In genomic region chr16:11439417-11439816, GRCm38 (mm10) we compare ENCODE assay signal across 30 mouse cellular contexts.
A peak's percentile ranks its signal among the peaks of the same experiment; 100 is the strongest.
DNase-seq lines count a peak whose midpoint lies in the region; ATAC-seq and TF ChIP-seq lines count a peak whose summit lies in the region.
"Had no signal": no experiment of that assay in that cellular context is flagged by ENCODE, and none has a peak within 500 bp of the region (broad histone marks: within the 10 kb centered on the region; RNA-seq: fewer than 3 reads in every experiment).

No protein-coding gene starts in this region.

- H3K27ac ChIP-seq in stomach, embryonic 16.5 days (ENCODE audit: low read length) = peak overlapping the region; percentile 30; the same call in 1 of the 2 replicates
- H3K27ac ChIP-seq in stomach, postnatal 0 days (replicated peaks) = no peak overlapping the region
- H3K27ac ChIP-seq in embryonic facial prominence, embryonic 10.5 days (replicated peaks) = no peak overlapping the region
- H3K27ac ChIP-seq: embryonic facial prominence, embryonic 13.5 days; forebrain, embryonic 13.5 days; heart, embryonic 13.5 days; hindbrain, embryonic 14.5 days; limb, embryonic 10.5 days; liver, embryonic 15.5 days; midbrain, embryonic 13.5 days had no signal

- no peak overlapping the region for H3K4me3 ChIP-seq in stomach, embryonic 16.5 days (replicated peaks; ENCODE audit: low read length)
- H3K4me3 ChIP-seq in stomach, postnatal 0 days (ENCODE audit: low read depth, low read length) = no peak overlapping the region
- no peak overlapping the region for H3K4me3 ChIP-seq in embryonic facial prominence, embryonic 10.5 days
- H3K4me3 ChIP-seq: embryonic facial prominence, embryonic 13.5 days; erythroblast, embryonic 14.5 days; forebrain, embryonic 13.5 days; heart, embryonic 13.5 days; limb, embryonic 10.5 days; liver, embryonic 15.5 days; megakaryocyte, embryonic 14.5 days; midbrain, embryonic 13.5 days had no signal

- WGBS in stomach, embryonic 16.5 days = 63% methylated on average over 6 of the region's 6 CpGs
- 60% methylated on average over 6 of the region's 6 CpGs for WGBS in stomach, postnatal 0 days
- WGBS in embryonic facial prominence, embryonic 10.5 days = 84% methylated on average over 6 of the region's 6 CpGs

- no peak overlapping the region for H3K4me2 ChIP-seq in stomach, embryonic 16.5 days (ENCODE audit: low read depth, low read length)
- H3K4me2 ChIP-seq in stomach, postnatal 0 days (replicated peaks; ENCODE audit: low read depth) = no peak overlapping the region
- H3K4me2 ChIP-seq: embryonic facial prominence, embryonic 13.5 days; forebrain, embryonic 13.5 days; heart, embryonic 13.5 days; hindbrain, embryonic 14.5 days; liver, embryonic 15.5 days; midbrain, embryonic 13.5 days had no signal

- DNase-seq in frontal cortex, adult 2 months (ENCODE audit: extremely low spot score in 1 of 2, low spot score in 1 of 2) = no peak
- DNase-seq in stomach, postnatal 0 days (ENCODE audit: low spot score) = no peak
- peak; percentile 78 for DNase-seq in lung, postnatal 25 days (ENCODE audit: low spot score)
- DNase-seq in embryonic facial prominence, embryonic 10.5 days (ENCODE audit: low spot score) = no peak
- no peak for DNase-seq in thymus, postnatal 4 days
- DNase-seq in gastrocnemius, adult 8-10 months (ENCODE audit: low spot score in 2 of 2) = no peak
- DNase-seq: adrenal gland, adult 8-10 months; cerebellum, adult 11-12 months; cerebellum, postnatal 14 days; gastrocnemius, postnatal 10 days; heart, adult 18-20 months; heart, postnatal 36 days; kidney, postnatal 4 days; layer of hippocampus, adult 9-11 months; liver; retina, postnatal 1 day; right cerebral cortex, postnatal 25 days; thymus, adult 18-20 months had no signal

- H3K4me1 ChIP-seq in stomach, embryonic 16.5 days (ENCODE audit: control insufficient read depth, insufficient read depth, low read length) = no peaks in the 10 kb centered on the region
- no peaks in the 10 kb centered on the region for H3K4me1 ChIP-seq in stomach, postnatal 0 days (replicated peaks; ENCODE audit: control insufficient read depth, insufficient read depth)
- no peaks in the 10 kb centered on the region for H3K4me1 ChIP-seq in embryonic facial prominence, embryonic 10.5 days
- H3K4me1 ChIP-seq: forebrain, embryonic 13.5 days; limb, embryonic 10.5 days; liver, embryonic 15.5 days; midbrain, embryonic 13.5 days had no signal

- no peaks in the 10 kb centered on the region for H3K9me3 ChIP-seq in stomach, embryonic 16.5 days (replicated peaks; ENCODE audit: control insufficient read depth, low read length)
- H3K9me3 ChIP-seq in stomach, postnatal 0 days (ENCODE audit: control insufficient read depth, low read length) = no peaks in the 10 kb centered on the region
- H3K9me3 ChIP-seq in embryonic facial prominence, embryonic 10.5 days = no peaks in the 10 kb centered on the region
- H3K9me3 ChIP-seq: embryonic facial prominence, embryonic 13.5 days; forebrain, embryonic 13.5 days; heart, embryonic 13.5 days; limb, embryonic 10.5 days; liver, embryonic 15.5 days; megakaryocyte, embryonic 14.5 days; midbrain, embryonic 13.5 days had no signal

- ATAC-seq in frontal cortex, adult (ENCODE audit: low TSS enrichment) = peak; percentile 58; the same call in 1 of the 2 replicates
- no peak for ATAC-seq in stomach, embryonic 16.5 days (ENCODE audit: insufficient read depth, low FRiP score)
- ATAC-seq in stomach, postnatal 0 days (ENCODE audit: low FRiP score, low TSS enrichment) = no peak; the same call in 1 of the 2 replicates
- ATAC-seq: activated CD4-positive, CD25-positive, alpha-beta regulatory T cell, adult 4 months; forebrain, embryonic 13.5 days; midbrain, embryonic 13.5 days had no signal

- no peak for TF ChIP-seq EP300 in stomach, postnatal 0 days (optimal IDR thresholded peaks at IDR 0.05)

- H3K36me3 ChIP-seq in stomach, embryonic 16.5 days (ENCODE audit: control insufficient read depth, insufficient read depth, low read length) = no peaks in the 10 kb centered on the region
- H3K36me3 ChIP-seq in stomach, postnatal 0 days (ENCODE audit: control insufficient read depth, insufficient read depth, low read length) = no peaks in the 10 kb centered on the region
- H3K36me3 ChIP-seq in embryonic facial prominence, embryonic 10.5 days (replicated peaks) = no peaks in the 10 kb centered on the region
- H3K36me3 ChIP-seq: embryonic facial prominence, embryonic 13.5 days; heart, embryonic 13.5 days; limb, embryonic 10.5 days; liver, embryonic 15.5 days had no signal

- no peak overlapping the region for H3K9ac ChIP-seq in stomach, embryonic 16.5 days (ENCODE audit: low read length)
- H3K9ac ChIP-seq in stomach, postnatal 0 days (ENCODE audit: low read length) = no peak overlapping the region
- H3K9ac ChIP-seq: embryonic facial prominence, embryonic 13.5 days; forebrain, embryonic 13.5 days; heart, embryonic 13.5 days; hindbrain, embryonic 14.5 days; liver, embryonic 15.5 days; midbrain, embryonic 13.5 days had no signal

- no peaks in the 10 kb centered on the region for H3K27me3 ChIP-seq in stomach, embryonic 16.5 days (ENCODE audit: control insufficient read depth, insufficient read depth, low read length)
- no peaks in the 10 kb centered on the region for H3K27me3 ChIP-seq in stomach, postnatal 0 days (ENCODE audit: control insufficient read depth, insufficient read depth, low read length)
- H3K27me3 ChIP-seq in embryonic facial prominence, embryonic 10.5 days (replicated peaks; ENCODE audit: low read depth, poor library complexity, severe bottlenecking) = no peaks in the 10 kb centered on the region
- H3K27me3 ChIP-seq: embryonic facial prominence, embryonic 13.5 days; forebrain, embryonic 13.5 days; heart, embryonic 13.5 days; liver, embryonic 15.5 days; midbrain, embryonic 13.5 days had no signal

- no peak for TF ChIP-seq CTCF in stomach, postnatal 0 days (IDR thresholded peaks at IDR 0.05; ENCODE audit: low read depth)
